Mouse (Mus musculus) megakaryocyte, embryonic 14.5 days (primary cell): ENCODE measurements at regions not wholly inside any gene's neighbourhood (a gene's known extent, or its start where the extent isn't known, plus 50 kb on each side); places are given as distances from the start of the nearest gene placed in this dataset.

ENCODE experiments used
- FLI1 ChIP-seq: IDR thresholded peaks from 2 replicates; pipeline ENCODE4 v1.6.1; 2012; ENCODE audit warnings: low read length, inconsistent platforms, mixed read lengths
- GATA1 ChIP-seq: IDR thresholded peaks from 3 replicates; pipeline ENCODE4 v1.6.1; 2012; ENCODE audit warnings: mixed read lengths, low read length, inconsistent platforms, borderline replicate concordance

DNA sequence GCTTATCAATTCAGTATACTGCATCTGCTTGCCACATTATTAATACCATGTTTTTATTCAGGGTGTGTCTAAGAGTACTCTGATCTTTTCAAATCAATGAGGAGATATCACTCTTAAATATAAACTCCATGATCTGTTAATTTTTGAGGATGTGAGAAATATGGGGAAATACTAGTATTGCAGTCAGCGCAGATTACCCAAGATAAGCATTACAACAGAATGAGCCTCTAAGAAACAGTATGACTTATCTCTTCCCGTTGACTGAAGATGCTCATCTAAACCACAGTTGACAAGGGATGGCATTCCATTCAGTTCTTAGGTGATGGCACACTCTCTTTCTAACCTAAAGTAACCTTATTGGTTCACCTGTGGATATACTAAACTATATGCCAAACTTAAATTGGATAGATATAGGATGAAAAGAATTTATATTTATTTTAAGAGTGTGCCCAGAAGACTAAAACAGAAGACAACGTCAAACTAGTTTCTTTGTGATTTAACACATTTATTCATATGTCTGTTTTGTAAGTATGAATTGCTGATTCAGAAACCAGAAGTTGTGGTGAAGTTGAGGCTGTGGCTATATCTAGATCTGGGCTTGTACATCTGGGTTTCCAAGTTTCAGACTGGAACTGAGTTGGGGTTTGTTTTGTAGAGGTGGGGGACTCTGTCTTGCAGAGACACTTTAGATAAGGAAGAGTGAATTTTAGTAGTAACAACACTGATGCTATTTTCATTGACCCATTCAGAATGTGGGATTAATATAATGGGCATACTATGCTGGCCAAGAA is 107.8 kb upstream of the Itga1 start:
- no peak for TF ChIP-seq GATA1
- TF ChIP-seq FLI1: no peak
